Mouse (Mus musculus) embryonic facial prominence, embryonic 11.5 days (tissue): ENCODE measurements around the gene Upk2. TPM values are rescaled to one million over a fixed set of nuclear protein-coding genes. Genes with fewer than 3 reads are reported as not detected.
"Not testable (repeated sequence)": the region's sequence is repeated elsewhere in the genome, so short reads cannot be mapped to it uniquely, and the experiment has no call there.

Experiments
- ATAC-seq: fragments of 200-750 bp; cut with Nextera tagmentation; replicated peaks from 2 replicates; pipeline ENCODE4 v1.8.0; 2017; ENCODE audit warnings: low read depth; ENCODE audit not compliant: insufficient number of reproducible peaks, low FRiP score, low TSS enrichment
- DNase-seq: peaks from one replicate; pipeline ENCODE4 v3.0.0-alpha.2; 2015; ENCODE audit warnings: low spot score
- H3K27ac ChIP-seq: fragments of 300-500 bp; sonication (generic); replicated peaks from 2 replicates; pipeline ENCODE4 v1.5.1; 2014; ENCODE audit warnings: mild to moderate bottlenecking, low read depth, low read length, control low read depth
- H3K27me3 ChIP-seq: fragments of 300-500 bp; sonication (generic); 2 replicates; pipeline ENCODE4 v1.6.1; 2014; ENCODE audit warnings: mild to moderate bottlenecking, low read length, moderate library complexity, mixed read lengths; ENCODE audit not compliant: control insufficient read depth, insufficient read depth
- H3K36me3 ChIP-seq: fragments of 300-500 bp; sonication (generic); replicated peaks from 2 replicates; pipeline ENCODE4 v1.6.1; 2014; ENCODE audit warnings: low read depth, mild to moderate bottlenecking, low read length, moderate library complexity, mixed read lengths; ENCODE audit not compliant: control insufficient read depth, insufficient read depth
- H3K4me1 ChIP-seq: fragments of 300-500 bp; sonication (generic); 2 replicates; pipeline ENCODE4 v1.6.1; 2014; ENCODE audit warnings: low read length, mixed read lengths; ENCODE audit not compliant: control insufficient read depth, insufficient read depth
- H3K4me2 ChIP-seq: fragments of 300-500 bp; sonication (generic); 2 replicates; pipeline ENCODE4 v1.6.1; 2014; ENCODE audit warnings: low read depth, mild to moderate bottlenecking, control low read depth, low read length, moderate library complexity
- H3K4me3 ChIP-seq: fragments of 300-500 bp; sonication (generic); 2 replicates; pipeline ENCODE4 v1.5.1; 2014; ENCODE audit warnings: low read depth, low read length, control low read depth
- H3K9ac ChIP-seq: fragments of 300-500 bp; sonication (generic); replicated peaks from 2 replicates; pipeline ENCODE4 v1.6.1; 2014; ENCODE audit warnings: mild to moderate bottlenecking, control low read depth, low read length
- H3K9me3 ChIP-seq: fragments of 300-500 bp; sonication (generic); replicated peaks from 2 replicates; pipeline ENCODE4 v1.6.1; 2016; ENCODE audit warnings: mild to moderate bottlenecking, low read length, inconsistent platforms, mixed read lengths; ENCODE audit not compliant: control insufficient read depth
- WGBS: fragments of 180-500 bp; shearing (Covaris S2); extraction: QIAGEN DNeasy Blood & Tissue Kit; methylation state at CpG from one replicate; pipeline ENCODE4 v1.1.7; 2014; 5-methylcytosine and 5-hydroxymethylcytosine counted together
- polyA plus RNA-seq: library from polyadenylated mRNA; unstranded; fragments of >200 nt; fragmentation: Nextera tagmentation; extraction: Ambion mirVana; gene quantifications from 2 replicates; pipeline ENCODE4 v1.2.1, GENCODE M21; 2014

The Upk2 gene
- polyA plus RNA-seq, 1 experiment from 2014 or later, result 0.59 TPM

DNA sequence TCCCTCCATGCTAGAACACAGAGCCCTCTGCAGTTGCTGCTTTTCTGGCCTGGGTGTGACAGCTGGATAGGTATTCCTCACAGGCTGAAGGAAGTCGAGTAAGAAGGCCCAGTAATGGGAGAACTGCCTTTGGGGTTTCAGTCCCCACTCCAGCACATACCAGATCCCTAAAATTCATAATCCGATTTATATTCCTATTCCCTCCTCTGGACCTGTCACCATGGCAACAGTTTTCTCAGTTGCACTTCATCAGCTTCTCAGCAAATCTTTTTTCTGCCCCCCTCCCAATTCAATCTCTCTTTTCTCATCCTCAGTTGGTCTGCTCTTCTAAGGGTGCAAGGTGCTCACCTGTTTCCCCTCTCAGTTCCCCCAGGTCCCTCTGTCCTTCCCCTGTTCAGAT is 14.0 kb upstream of the Upk2 start:
- H3K4me1 ChIP-seq, result no peaks in the 10 kb centered on the region
- H3K27ac ChIP-seq, result no peak overlapping the region
- ATAC-seq (no peak), DNase-seq (no peak)
- H3K4me3 ChIP-seq, result no peak overlapping the region
- H3K9ac ChIP-seq, result no peak overlapping the region
- 61% methylated on average over 2 of the region's 2 CpGs for WGBS
- H3K27me3 ChIP-seq, result no peaks in the 10 kb centered on the region
- no peak overlapping the region for H3K4me2 ChIP-seq
- H3K9me3 ChIP-seq, result no peaks in the 10 kb centered on the region
- H3K36me3 ChIP-seq, result no peaks in the 10 kb centered on the region

DNA sequence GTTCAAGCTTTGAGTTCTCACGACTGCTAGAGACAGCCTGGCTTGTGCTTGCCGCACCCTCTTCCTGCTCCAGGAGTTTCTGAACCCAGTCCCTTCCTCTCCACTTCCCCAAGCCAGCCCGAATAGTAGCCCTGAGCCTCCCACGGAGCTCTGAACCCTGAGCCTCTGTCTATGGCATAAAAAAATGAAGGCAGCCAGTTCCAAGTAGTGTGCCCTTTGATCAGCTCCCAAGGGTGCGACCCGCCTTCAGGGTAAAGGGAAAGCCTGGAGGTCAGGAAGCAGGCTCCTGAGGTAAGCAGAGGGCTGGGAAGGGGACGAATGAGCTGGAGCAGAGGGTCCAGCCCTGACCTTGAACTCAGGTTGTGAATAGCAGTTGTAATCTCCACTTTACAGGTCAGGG is 13.4 kb upstream of the Upk2 start:
- DNase-seq, result no peak
- Histone ChIP-seq H3K27ac (no peak overlapping the region), H3K4me1 (no peaks in the 10 kb centered on the region), H3K9me3 (no peaks in the 10 kb centered on the region), H3K4me2 (no peak overlapping the region), H3K9ac (no peak overlapping the region), H3K27me3 (no peaks in the 10 kb centered on the region), H3K4me3 (no peak overlapping the region), H3K36me3 (no peaks in the 10 kb centered on the region)
- no peak for ATAC-seq
- WGBS, result 51% methylated on average over 7 of the region's 7 CpGs

DNA sequence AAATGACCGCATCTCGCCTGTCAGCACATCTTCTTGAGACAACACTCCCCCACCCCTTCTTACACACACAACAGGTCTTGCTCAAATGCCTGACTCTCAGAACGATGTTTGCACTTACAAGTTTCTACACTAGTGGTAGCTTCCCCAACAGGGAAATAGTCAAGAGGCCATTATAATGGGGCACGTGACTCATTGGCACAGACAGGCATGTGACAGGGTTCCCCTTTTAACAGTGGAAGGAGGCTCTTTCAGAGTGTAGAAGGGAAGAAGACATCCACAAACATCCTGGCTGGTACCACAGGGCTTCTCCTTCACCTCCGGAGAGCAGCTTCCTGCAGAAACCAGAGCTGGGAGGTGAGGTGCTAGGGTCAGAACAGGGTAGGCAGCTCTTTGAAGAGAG is 7.2 kb upstream of the Upk2 start:
- ATAC-seq (no peak), DNase-seq (no peak)
- 89% methylated on average over 5 of the region's 5 CpGs for WGBS

DNA sequence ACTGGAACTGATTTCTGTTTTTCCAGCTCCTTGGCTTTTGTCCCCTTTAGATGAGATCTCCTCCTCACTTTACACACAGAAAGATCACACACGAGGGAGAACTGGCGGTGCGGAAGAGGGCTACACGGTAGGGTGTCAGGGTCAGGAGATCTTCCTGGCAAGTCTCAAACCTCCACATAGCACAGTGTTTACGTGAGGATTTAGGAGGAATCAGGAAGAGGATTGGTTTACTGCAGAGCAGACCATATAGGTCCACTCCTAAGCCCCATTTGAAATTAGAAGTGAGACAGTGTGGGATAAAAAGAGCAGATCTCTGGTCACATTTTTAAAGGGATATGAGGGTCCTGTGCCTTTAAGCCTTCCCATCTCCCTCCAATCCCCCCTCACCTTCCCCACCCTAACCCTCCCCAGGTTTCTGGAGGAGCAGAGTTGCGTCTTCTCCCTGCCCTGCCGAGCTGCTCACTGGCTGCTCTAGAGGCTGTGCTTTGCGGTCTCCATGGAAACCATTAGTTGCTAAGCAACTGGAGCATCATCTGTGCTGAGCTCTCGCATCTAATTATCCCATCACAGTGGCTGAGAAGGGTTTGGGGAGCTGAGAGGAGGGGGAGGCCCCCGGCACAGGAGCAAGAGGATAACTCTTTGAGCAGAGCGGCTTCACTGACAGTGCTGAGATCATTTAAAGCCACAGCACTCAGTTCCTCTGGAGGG is 2.4 kb upstream of the Upk2 start:
- WGBS, result 7% methylated on average over 11 of the region's 11 CpGs
- H3K36me3 ChIP-seq, result no peaks in the 10 kb centered on the region
- H3K9ac ChIP-seq, result no peak overlapping the region
- H3K4me2 ChIP-seq, result peak overlapping the region; percentile 5; the same call in 1 of the 2 replicates
- H3K4me1 ChIP-seq, result peaks cover 7% of the 10 kb centered on the region; the same call in 1 of the 2 replicates
- no peak overlapping the region for H3K4me3 ChIP-seq
- no peaks in the 10 kb centered on the region; the same call in 1 of the 2 replicates for H3K27me3 ChIP-seq
- H3K9me3 ChIP-seq, result no peaks in the 10 kb centered on the region
- ATAC-seq (peak; percentile 89), DNase-seq (peak; percentile 94)
- no peak overlapping the region for H3K27ac ChIP-seq

More for the DNA sequence above, 7.2 kb upstream of the Upk2 start:
- Histone ChIP-seq H3K4me3 (no peak overlapping the region), H3K36me3 (no peaks in the 10 kb centered on the region), H3K4me1 (peaks cover 2% of the 10 kb centered on the region; the same call in 1 of the 2 replicates), H3K9me3 (no peaks in the 10 kb centered on the region), H3K27ac (no peak overlapping the region), H3K27me3 (no peaks in the 10 kb centered on the region), H3K4me2 (no peak overlapping the region), H3K9ac (no peak overlapping the region)

DNA sequence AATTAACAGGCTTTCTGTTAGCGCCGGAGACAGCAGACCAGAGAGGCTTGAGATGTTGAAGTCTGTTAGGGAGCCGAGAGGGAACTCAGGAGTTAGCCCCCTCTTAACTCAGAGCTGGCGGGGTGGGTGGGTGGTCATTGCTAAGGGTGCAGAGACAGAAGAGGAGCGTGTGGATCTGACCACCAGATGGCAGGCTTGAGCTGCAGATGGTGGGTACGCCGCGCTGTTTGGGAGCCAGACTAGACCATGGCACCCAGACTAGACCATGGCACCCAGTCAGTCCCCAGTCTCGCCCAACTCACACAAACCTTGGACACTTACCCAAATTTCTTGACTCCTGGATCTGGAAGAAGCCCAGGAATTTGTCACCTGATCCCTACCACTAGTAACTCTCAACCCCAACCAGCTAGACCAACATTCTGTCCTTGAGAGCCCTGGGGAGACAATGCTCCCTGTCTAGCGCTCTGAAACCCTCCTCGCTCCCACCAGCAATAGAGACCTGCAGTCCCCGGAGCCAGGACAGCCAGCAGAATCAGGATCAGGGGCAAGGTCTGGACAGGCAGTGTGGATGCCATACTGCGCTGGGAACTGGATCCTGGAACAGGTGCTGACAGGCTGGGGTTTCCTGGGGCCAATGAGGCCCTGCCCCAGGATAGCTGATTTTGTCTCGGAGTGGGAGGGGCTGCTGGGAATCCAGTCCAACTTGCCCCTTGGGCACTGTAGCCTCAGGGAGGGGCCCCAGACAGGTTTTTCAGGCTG is 465 bp downstream of the Upk2 start:
- H3K36me3 ChIP-seq, result no peaks in the 10 kb centered on the region
- ATAC-seq (peak; percentile 77), DNase-seq (peak; percentile 89)
- no peaks in the 10 kb centered on the region for H3K9me3 ChIP-seq
- H3K27me3 ChIP-seq, result no peaks in the 10 kb centered on the region; the same call in 1 of the 2 replicates
- 5% methylated on average over 14 of the region's 14 CpGs for WGBS
- H3K4me3 ChIP-seq, result no peak overlapping the region
- H3K4me1 ChIP-seq, result peaks cover 7% of the 10 kb centered on the region; the same call in 1 of the 2 replicates
- no peak overlapping the region for H3K27ac ChIP-seq
- H3K9ac ChIP-seq, result no peak overlapping the region
- H3K4me2 ChIP-seq, result no peak overlapping the region

DNA sequence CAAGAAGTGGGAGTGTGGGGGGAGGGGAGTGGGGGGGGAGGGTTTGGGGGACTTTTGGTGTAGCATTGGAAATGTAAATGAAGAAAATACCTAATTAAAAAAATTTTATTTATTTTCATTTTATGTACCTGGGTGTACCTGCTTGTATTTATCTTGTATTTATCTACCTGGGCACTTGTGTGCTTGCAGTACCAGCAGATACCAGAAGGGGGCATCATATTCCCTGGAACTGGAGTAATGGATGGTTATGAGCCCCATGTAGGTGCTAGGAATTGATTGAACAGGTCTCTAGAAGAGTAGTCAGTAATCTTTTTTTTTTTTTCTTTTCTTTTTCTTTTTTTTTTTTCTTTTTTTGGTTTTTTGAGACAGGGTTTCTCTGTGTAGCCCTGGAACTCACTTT is 4.4 kb downstream of the Upk2 start:
- no peak for ATAC-seq
- H3K4me3 ChIP-seq, result no peak overlapping the region

DNA sequence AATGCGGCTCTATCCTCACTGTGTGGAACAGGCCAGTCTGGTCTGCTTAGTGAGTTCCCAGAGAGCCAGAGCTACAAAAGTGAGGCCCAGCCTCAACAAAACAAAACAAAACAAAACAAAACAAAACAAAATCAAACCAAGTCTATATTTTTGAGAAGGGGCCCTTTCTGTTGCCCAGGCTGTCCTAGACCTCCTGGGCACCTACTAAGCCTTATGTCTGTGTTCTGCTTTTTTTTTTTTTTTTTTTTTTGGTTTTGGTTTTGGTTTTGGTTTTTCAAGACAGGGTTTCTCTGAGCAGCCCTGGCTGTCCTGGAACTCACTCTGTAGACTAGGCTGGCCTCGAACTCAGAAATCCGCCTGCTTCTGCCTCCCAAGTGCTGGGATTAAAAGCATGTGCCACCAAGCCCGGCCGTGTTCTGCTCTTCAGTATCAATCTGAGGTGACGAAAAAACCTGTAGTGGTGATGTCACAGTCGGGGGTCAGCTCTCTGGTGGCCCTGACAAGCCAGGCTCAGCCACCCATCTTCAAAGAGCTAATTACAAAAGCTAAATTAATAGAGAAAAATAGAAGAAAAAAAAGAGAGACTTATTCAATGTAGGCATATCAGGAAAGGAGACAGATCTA is 10.3 kb downstream of the Upk2 start:
- H3K27ac ChIP-seq, H3K4me2 ChIP-seq, H3K4me1 ChIP-seq, H3K36me3 ChIP-seq, H3K9me3 ChIP-seq, H3K4me3 ChIP-seq, DNase-seq, ATAC-seq, H3K9ac ChIP-seq, H3K27me3 ChIP-seq: not testable (repeated sequence)
- WGBS, result 88% methylated on average over 7 of the region's 7 CpGs

More for the DNA sequence above, 4.4 kb downstream of the Upk2 start:
- no peak for DNase-seq
- H3K27ac ChIP-seq, result no peak overlapping the region
- H3K27me3 ChIP-seq, result no peaks in the 10 kb centered on the region; the same call in 1 of the 2 replicates
- peaks cover 5% of the 10 kb centered on the region; the same call in 1 of the 2 replicates for H3K4me1 ChIP-seq
- no peaks in the 10 kb centered on the region for H3K9me3 ChIP-seq
- H3K4me2 ChIP-seq, result no peak overlapping the region
- no peak overlapping the region for H3K9ac ChIP-seq
- H3K36me3 ChIP-seq, result no peaks in the 10 kb centered on the region

DNA sequence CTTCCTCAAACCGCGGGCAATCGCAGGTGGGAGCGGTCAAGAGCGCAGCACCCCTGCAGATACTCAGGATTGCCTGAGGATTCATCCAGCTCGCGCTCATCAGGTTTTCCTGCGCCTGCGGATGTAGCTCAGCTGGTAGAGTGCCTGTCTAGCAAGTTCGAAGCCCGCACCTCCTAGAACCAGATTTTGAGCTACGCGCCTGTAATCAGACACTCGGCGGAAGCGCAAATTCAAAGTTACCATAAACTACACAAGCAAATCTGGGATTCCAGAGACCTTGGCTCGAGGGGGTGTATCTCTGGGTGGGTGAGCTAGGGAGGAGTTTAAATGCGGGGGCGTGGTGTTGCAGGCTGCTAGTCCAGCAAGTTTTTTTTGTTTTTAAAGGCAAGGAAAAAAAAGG is 13.8 kb downstream of the Upk2 start, which contains the start of gene Foxr1:
Gene Foxr1, minus strand, starts transcription at position 176 of the 400 bp plus-strand sequence.
- Histone ChIP-seq H3K4me1 (no peaks in the 10 kb centered on the region), H3K27me3 (no peaks in the 10 kb centered on the region), H3K9ac (no peak within 1 kb of the TSS), H3K36me3 (no peaks in the 10 kb centered on the region), H3K4me2 (no peak within 1 kb of the TSS), H3K4me3 (no peak within 1 kb of the TSS), H3K9me3 (no peaks in the 10 kb centered on the region), H3K27ac (no peak within 1 kb of the TSS)
- 71% methylated on average over 19 of the region's 19 CpGs for WGBS
- DNase-seq (no peak), ATAC-seq (no peak)
